Mouse (Mus musculus) megakaryocyte-erythroid progenitor cell, adult 5 weeks (primary cell): Measurements from ENCODE around the gene Olfr566. TPM values are rescaled to one million over a fixed set of nuclear protein-coding genes. Genes with fewer than 3 reads are reported as not detected.

Experiments used
- polyA plus RNA-seq: library from polyadenylated mRNA; stranded (reverse); fragments of >175 nt; gene quantifications from 2 replicates; pipeline ENCODE4 v1.2.3, GENCODE M21; 2012

Gene Olfr566
- not detected in 2 replicates for polyA plus RNA-seq

GRCm38 (mm10) chr7:102858665-102859064 is at the start of gene Olfr566:
Gene Olfr566, minus strand, starts transcription at chr7:102858765.

DNA sequence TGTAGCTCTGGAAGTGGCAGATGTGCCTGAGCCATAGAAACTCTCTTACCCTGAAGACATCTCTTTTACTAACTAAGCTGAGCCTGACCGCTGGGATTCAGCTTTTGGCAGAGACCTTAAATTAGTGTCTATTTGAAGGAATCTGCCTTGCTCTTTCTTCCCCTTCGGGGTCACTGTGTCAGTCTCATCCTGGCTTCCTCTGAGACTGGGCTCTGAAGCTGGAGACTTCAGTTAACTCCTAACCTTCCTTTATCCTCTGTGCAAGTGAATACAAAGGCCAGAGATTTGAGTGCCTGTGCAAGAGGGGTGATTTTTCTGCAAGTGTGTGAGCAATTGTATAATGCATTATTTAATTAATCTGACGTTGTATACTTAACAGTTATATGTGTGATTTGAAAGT is 32.2 kb upstream of the Olfr566 start, which contains the start of gene Olfr569:
Olfr569 (minus strand) TSS at position 101 of the 400 bp plus-strand sequence.

GRCm38 (mm10) chr7:102876822-102877221 is 18.3 kb upstream of the Olfr566 start, which contains the start of gene Olfr568:
Gene Olfr568, plus strand, starts transcription at chr7:102877122.

Other genes starting within 250 kb of the Olfr566 start
- not detected in 2 replicates for gene Olfr553, start 240.5 kb downstream of the Olfr566 start, polyA plus RNA-seq
- gene Olfr554, start 220.3 kb downstream of the Olfr566 start, polyA plus RNA-seq, result not detected in 2 replicates
- gene Olfr555, start 199.9 kb downstream of the Olfr566 start, polyA plus RNA-seq, result not detected in 2 replicates
- not detected in 2 replicates for gene Olfr556, start 193.9 kb downstream of the Olfr566 start, polyA plus RNA-seq
- gene Trim68, start 171.4 kb downstream of the Olfr566 start, polyA plus RNA-seq, result 1.6 and 1.8 TPM in 2 replicates
- gene Olfr557, start 162.9 kb downstream of the Olfr566 start, polyA plus RNA-seq, result not detected in 2 replicates
- gene Olfr558, start 156.6 kb downstream of the Olfr566 start, polyA plus RNA-seq, result not detected in 2 replicates
- not detected in 2 replicates for gene Olfr33, start 139.7 kb downstream of the Olfr566 start, polyA plus RNA-seq
- gene Olfr559, start 131.3 kb downstream of the Olfr566 start, polyA plus RNA-seq, result not detected in 2 replicates
- not detected in 2 replicates for gene Olfr560, start 99.4 kb downstream of the Olfr566 start, polyA plus RNA-seq
- 0.01 and 0.03 TPM in 2 replicates for gene Olfr78, start 99.3 kb downstream of the Olfr566 start, polyA plus RNA-seq
- gene Olfr561, start 87.5 kb downstream of the Olfr566 start, polyA plus RNA-seq, result not detected in 2 replicates
- not detected in 2 replicates for gene Olfr564, start 55.3 kb downstream of the Olfr566 start, polyA plus RNA-seq
- not detected in 2 replicates for gene Olfr568, start 18.4 kb upstream of the Olfr566 start, polyA plus RNA-seq
- not detected in 2 replicates for gene Olfr569, start 32.1 kb upstream of the Olfr566 start, polyA plus RNA-seq
- gene Olfr570, start 35.8 kb upstream of the Olfr566 start, polyA plus RNA-seq, result not detected in 2 replicates
- not detected in 2 replicates for gene Olfr571, start 58.8 kb upstream of the Olfr566 start, polyA plus RNA-seq
- gene Olfr572, start 65.6 kb upstream of the Olfr566 start, polyA plus RNA-seq, result not detected in 2 replicates
- not detected in 2 replicates for gene Olfr573-ps1, start 83.8 kb upstream of the Olfr566 start, polyA plus RNA-seq
- not detected in 2 replicates for gene Olfr574, start 89.7 kb upstream of the Olfr566 start, polyA plus RNA-seq
- gene Olfr575, start 100.0 kb upstream of the Olfr566 start, polyA plus RNA-seq, result not detected in 2 replicates
- gene Olfr576, start 103.9 kb upstream of the Olfr566 start, polyA plus RNA-seq, result not detected in 2 replicates
- gene Olfr577, start 117.2 kb upstream of the Olfr566 start, polyA plus RNA-seq, result not detected in 2 replicates
- not detected in 2 replicates for gene Olfr578, start 130.6 kb upstream of the Olfr566 start, polyA plus RNA-seq
- gene Olfr582, start 179.3 kb upstream of the Olfr566 start, polyA plus RNA-seq, result not detected in 2 replicates
- gene Olfr583, start 192.5 kb upstream of the Olfr566 start, polyA plus RNA-seq, result not detected in 2 replicates
- not detected in 2 replicates for gene Olfr584, start 223.1 kb upstream of the Olfr566 start, polyA plus RNA-seq
- not detected in 2 replicates for gene Olfr585, start 239.0 kb upstream of the Olfr566 start, polyA plus RNA-seq